Mouse (Mus musculus) embryo, embryonic 10.5 days (tissue): ENCODE data around the gene Galns.

Experiments
- DNase-seq: peaks from one replicate; pipeline ENCODE4 v3.0.0-alpha.2; 2015; ENCODE audit warnings: low spot score

Galns gene

DNA sequence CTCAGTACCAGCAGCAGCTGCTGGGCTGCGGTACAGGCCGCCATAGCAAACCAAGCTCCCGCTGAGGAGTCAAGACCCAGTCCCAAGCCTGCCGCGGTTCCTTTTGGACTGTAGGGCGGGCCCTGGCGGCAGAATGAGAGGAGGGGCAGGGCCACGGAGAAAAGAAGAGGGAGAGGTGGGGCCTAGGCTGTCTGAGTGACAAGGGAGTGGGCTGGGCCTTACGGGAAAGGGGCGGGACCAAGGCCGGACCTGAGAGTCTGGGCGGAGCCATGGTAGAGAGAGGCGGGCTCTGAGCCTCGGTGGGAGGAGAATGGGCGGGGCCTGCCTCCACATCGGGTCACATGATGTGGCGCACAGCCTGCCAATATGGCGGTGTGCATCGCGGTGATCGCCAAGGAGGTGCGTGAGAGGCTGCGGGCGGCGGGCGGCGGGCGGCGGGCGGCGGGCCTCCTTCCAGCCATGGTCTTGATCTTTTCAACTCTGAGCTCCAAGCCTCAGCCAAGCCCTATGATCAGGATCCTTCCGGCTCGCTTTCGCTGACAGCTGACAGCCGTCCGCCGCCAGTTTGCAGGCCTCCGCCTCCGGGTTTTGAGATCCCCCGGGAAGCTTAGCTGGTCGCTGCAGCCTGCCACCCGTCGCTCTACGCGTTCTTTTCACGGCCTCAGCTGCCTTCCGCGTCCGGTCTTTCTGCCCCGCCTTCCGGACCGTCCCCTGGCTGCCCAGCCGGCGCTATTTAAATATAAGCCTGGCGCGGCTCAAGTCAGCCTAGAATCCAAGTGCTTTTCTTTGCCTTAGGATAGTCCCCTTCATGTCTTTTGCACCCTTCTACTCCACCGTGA lies at the start of gene Galns, which contains the start of gene Trappc2l:
TSS of gene Galns (minus strand) at position 169 of the 839 bp plus-strand sequence.
TSS of gene Trappc2l (plus strand) at position 346 of the 839 bp plus-strand sequence.
- DNase-seq = peak; percentile 100

- DNase-seq = no peak
Measured at GRCm38 (mm10) chr8:122660022-122660421, 48.8 kb upstream of the Galns start.

GRCm38 (mm10) chr8:122658807-122659160 lies 47.5 kb upstream of the Galns start:
- DNase-seq = no peak

DNA sequence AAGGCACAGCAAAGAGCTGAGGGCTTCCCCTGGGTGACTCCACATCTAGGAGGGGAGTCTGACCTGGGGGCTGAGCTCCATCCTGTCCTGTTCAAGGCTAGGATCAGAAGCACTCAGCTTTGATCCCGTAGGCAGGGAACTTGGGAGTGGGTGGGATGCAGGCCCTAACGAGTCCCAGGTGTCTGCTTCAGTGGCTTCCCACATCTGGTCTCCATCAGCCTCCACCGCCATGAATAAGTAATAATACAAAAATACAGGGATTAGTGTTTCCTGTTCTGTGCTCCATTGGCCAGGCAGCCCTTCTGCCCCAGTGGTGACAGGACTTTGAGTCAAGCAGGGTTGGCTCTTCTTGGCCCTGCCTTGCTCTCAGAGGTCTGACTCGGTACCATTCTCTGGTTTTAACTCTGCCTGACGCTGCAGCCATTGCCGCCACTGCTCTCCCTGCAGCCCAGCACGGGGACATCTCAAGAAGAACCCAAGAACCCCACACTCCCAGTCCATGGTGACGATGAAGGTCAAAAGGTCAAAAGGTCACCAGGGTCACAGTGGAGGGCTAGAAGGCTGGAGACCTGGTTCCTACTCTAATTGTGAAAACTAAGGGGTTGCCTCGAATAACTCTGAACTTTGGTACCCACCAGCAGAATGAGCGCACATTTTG lies 47.0 kb upstream of the Galns start:
- peak; percentile 82 for DNase-seq

DNA sequence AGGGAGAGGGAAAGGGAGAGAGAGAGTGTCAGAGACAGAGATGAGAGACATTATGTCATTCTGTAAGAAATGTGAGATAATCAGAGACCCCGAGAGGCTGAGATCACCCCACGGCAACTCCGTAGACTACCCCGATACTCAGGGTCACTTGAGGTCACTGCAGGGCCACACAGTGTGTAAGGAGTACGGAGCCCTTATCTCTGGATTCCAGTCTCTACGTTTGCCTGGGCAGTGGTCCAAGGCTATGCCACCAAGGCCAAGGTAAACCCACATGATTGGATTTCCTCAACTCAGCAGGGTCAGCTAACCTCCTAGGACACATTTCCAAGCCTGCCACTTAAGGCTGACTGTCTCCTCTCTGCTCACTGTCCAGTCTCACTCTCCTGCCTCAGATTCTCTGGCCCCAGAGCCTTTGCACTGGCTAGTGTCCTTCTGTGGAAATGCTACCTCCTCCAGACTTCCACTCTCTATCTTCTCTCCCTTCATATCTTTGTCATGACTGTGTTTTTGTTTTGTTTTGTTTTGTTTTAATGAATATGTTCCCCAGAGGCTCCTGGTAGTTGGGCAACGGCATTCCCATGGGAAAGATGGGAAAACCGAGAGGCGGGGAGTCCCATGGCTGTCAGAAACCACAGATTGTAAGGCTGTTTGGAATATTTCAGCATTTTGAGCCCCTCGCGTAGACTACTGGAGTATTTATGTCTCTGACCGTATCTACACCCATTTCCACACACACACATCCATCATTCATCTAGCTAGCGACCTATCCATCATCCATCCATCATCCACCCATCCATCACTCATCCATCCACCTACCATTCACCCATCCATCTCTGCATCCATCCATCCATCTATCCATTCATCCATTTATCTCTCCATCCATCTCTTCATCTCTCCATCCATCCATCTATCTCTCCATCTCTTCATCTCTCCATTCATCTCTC lies 45.1 kb upstream of the Galns start:
- DNase-seq = no peak

- no peak for DNase-seq
Measured at GRCm38 (mm10) chr8:122654768-122655167, 43.5 kb upstream of the Galns start.

- no peak for DNase-seq
Measured at GRCm38 (mm10) chr8:122652643-122653042, 41.4 kb upstream of the Galns start.

- DNase-seq = no peak
Measured at GRCm38 (mm10) chr8:122651326-122651921, 40.2 kb upstream of the Galns start.

DNA sequence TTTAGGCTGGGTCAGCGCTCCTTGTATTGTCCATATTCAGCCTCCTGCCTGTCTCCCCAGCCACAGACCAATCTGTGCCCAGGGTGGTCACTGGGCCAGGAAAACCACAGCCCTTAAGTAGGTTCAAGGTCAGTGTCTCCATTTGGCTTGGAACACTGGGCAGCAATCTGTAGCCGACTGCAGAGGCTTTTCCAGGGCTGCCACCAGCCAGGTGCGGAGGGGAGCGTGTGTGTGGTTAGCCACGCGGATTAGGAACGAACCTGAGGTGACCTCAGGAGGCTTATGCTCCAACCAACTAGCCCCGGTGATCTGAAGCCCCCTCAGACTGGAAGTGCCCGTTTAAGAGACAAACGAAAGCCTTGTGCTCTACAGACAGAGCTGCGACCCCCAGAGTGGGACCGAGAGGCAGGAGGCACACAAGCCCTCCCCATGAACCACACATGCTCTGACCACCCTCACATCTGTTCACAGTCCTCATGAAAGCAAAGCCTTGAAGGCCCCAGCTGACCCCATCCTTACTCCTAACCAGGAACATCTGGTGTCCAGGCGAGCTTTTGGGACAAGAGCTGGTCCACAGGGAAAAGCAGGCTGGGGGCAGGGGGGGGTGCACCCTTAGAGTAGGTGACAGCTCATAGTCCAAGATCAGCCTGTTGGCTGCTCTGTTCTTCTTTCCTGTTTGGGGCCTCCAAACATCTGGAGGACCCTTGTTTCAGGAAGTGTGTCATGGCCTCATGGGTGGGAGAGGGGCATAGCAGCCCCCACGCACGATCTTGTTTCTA lies 37.1 kb upstream of the Galns start:
- DNase-seq = peak; percentile 52

GRCm38 (mm10) chr8:122646337-122646736 lies 35.1 kb upstream of the Galns start:
- DNase-seq = no peak

GRCm38 (mm10) chr8:122644175-122644954 lies 33.1 kb upstream of the Galns start:
- no peak for DNase-seq

DNA sequence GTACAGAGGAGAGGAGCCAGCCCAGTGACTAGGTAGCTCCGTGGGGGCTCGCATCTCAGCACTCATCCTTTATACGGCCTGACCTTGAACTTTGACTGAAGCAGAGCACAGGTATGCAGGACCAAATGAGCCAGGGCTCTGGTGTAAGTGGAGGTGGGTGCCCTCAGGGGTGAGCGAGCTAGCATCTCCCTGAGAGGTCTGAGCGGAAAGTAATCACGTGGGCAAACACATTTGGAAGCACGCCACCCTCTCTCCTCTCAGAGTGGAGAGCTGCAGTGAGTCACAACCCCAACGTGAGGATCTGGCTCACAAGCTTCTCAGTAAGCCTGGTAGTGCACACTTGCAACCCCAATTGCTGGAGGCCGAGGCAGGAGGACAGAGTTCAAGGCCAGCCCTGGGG lies 30.8 kb upstream of the Galns start:
- DNase-seq = no peak

- DNase-seq = no peak
Measured at GRCm38 (mm10) chr8:122641406-122641805, 30.1 kb upstream of the Galns start.

- DNase-seq = no peak
Measured at GRCm38 (mm10) chr8:122640825-122641224, 29.6 kb upstream of the Galns start.

- DNase-seq = peak; percentile 60
Measured at GRCm38 (mm10) chr8:122639521-122640248, 28.4 kb upstream of the Galns start.

- no peak for DNase-seq
Measured at GRCm38 (mm10) chr8:122638601-122639000, 27.3 kb upstream of the Galns start.

GRCm38 (mm10) chr8:122637230-122637629 lies 26.0 kb upstream of the Galns start:
- no peak for DNase-seq

- no peak for DNase-seq
Measured at GRCm38 (mm10) chr8:122636803-122637175, 25.5 kb upstream of the Galns start.
